Mouse (Mus musculus) brain, adult 2 months (tissue): ENCODE measurements around the gene AC134908.4.

Experiments used
- DNase-seq: peaks from one replicate; pipeline ENCODE4 v3.0.0; 2011; ENCODE audit warnings: low read depth, low spot score

Gene AC134908.4

GRCm38 (mm10) chr17:25831451-25832281, 36.2 kb upstream of the AC134908.4 start:
- DNase-seq: no peak

GRCm38 (mm10) chr17:25830806-25831431, 35.5 kb upstream of the AC134908.4 start:
- DNase-seq: no peak

- no peak for DNase-seq
These were observed 34.8 kb upstream of the AC134908.4 start for GRCm38 (mm10) chr17:25830200-25830753.

GRCm38 (mm10) chr17:25829558-25830017, 34.1 kb upstream of the AC134908.4 start:
- DNase-seq: no peak

GRCm38 (mm10) chr17:25828712-25829557, 33.5 kb upstream of the AC134908.4 start, which contains the start of gene Jmjd8:
Jmjd8 (plus strand) TSS chr17:25828867.
- peak; percentile 97 for DNase-seq

- no peak for DNase-seq
These were observed 32.8 kb upstream of the AC134908.4 start for GRCm38 (mm10) chr17:25828223-25828594.

GRCm38 (mm10) chr17:25827546-25828222, 32.2 kb upstream of the AC134908.4 start:
- DNase-seq: no peak

GRCm38 (mm10) chr17:25827011-25827410, 31.6 kb upstream of the AC134908.4 start:
- no peak for DNase-seq

GRCm38 (mm10) chr17:25825984-25826570, 30.6 kb upstream of the AC134908.4 start:
- no peak for DNase-seq

- DNase-seq: no peak
These were observed 29.9 kb upstream of the AC134908.4 start for GRCm38 (mm10) chr17:25825311-25825710.

- DNase-seq: no peak
These were observed 29.1 kb upstream of the AC134908.4 start for GRCm38 (mm10) chr17:25824362-25825142.

GRCm38 (mm10) chr17:25823452-25823851, 28.0 kb upstream of the AC134908.4 start, which contains the start of gene Wdr24:
Wdr24 (plus strand) TSS chr17:25823627.
- DNase-seq: peak; percentile 96

- no peak for DNase-seq
These were observed 23.7 kb upstream of the AC134908.4 start for GRCm38 (mm10) chr17:25818851-25819780.

- DNase-seq: no peak
These were observed 22.2 kb upstream of the AC134908.4 start for GRCm38 (mm10) chr17:25817662-25818061.

GRCm38 (mm10) chr17:25813471-25813870, 18.0 kb upstream of the AC134908.4 start:
- peak; percentile 92 for DNase-seq

- DNase-seq: peak; percentile 64
These were observed 15.4 kb upstream of the AC134908.4 start for GRCm38 (mm10) chr17:25810890-25811289.

- peak; percentile 89 for DNase-seq
These were observed 14.3 kb upstream of the AC134908.4 start for GRCm38 (mm10) chr17:25809606-25810340.
